Mouse (Mus musculus) testis, postnatal 10 days (tissue): ENCODE measurements at regions not wholly inside any gene's neighbourhood (a gene's known extent, or its start where the extent isn't known, plus 50 kb on each side); places are given as distances from the start of the nearest gene placed in this dataset.
"Not testable (repeated sequence)": the region's sequence is repeated elsewhere in the genome, so short reads cannot be mapped to it uniquely, and the experiment has no call there.

ENCODE experiments used
- DNase-seq: peaks from one replicate; pipeline ENCODE4 v3.0.0; 2021; ENCODE audit warnings: low spot score

DNA sequence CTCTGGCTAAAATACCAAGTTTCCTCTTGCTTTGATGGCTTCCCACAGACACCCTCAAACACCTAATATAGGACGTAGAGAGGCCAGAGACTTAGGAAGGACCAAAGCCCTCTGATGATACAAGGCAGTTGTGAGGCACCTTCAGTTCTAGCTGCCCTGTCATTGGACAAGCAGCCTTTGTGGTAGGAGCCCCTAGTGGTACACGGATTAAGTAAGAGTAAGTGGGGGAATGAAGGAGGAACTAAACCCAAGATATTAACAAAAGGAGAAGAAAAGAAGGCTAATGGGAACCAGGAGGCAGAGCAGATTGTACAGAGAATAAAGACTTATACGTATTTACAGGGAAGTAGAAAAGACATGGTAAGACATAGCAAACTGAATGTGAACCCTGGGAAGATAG, 352.3 kb upstream of the Tmco5 start:
- not testable (repeated sequence) for DNase-seq

DNA sequence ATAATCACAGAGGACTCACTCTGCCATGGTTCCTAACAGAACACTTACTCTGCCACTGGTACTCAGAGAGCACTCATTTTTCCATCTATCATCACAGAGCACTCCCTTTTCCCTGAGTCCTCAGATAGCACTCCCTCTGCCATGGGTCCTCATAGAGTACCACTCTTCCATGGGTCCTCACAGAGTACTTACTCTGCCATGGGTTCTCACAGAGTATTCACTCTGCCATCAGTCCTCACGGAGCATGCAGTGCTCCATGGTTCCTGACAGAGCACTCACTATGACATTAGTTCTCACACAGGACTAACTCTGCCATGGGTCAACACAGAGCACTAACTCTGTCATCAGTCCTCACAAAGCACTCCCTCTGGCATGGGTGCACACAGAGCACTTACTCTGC, 342.0 kb upstream of the Tmco5 start:
- DNase-seq: no peak

DNA sequence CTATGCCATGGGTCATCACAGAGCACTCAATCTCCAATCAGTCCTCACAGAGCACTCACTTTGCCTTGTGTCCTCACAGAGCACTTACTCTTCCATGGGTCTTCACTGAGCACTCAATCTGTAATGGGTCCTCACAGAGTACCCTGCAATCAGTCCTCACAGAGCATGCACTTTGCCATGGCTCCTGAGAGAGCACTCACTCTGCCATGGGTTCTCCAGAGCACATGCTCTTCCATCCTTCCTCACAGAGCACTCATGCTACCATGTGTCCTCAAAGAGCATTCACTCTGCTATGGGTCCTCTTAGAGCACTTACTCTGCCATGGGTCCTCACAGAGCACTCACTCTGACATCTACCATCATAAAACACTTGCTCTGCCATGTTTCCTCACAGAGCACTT, 319.1 kb upstream of the Tmco5 start:
- DNase-seq: no peak

DNA sequence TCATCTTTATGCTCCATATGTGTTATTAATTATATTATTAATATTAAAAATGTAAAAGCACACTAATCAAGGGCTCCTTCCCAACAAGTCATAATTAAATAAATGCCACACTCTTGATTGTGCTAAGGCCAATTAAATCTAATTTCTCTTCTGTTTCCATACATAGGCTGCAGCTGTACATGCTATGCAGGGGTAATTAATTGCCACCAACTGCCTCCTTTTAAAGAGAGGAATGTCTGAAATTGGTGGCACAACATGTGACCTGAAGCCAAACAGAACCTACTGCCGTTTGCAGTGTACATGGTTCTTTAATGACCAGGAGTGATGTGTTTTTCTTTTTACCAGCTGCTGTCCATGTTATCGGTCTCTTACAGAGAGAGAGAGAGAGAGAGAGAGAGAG, 294.5 kb upstream of the Tmco5 start:
- no peak for DNase-seq

DNA sequence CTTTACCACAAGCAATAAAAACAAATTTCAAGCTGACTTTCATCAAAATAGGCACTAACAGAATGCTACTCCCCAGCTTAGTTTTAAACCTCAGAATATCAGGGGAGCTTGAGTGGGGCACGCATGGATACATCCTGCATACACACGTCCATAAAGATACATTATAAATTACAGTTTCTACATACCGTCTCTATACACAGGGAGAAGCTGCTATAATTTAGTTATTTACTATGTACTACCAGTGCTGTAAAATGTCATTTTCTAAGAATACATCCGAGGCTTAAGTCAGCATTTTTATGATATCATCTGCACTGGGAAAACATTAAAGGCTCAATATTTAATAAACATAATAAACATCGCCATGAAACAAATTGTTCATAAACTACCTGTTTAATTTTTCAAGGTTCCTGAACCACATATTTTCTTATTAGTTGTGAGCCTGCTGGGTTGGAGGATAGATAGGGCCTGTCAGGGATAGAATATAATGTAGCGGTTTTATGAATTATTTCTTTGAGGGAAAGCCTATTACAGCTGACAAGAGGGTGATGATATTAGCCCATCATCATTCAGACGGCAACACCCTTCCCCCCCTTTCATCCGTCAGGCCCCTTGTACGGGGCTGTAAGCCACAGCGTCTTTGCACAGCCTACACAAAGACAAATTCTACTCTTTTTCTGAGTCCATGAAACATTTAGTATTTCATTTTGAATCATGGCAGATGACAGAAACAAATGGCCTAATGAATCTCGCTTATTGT, 292.1 kb upstream of the Tmco5 start:
- DNase-seq: no peak

DNA sequence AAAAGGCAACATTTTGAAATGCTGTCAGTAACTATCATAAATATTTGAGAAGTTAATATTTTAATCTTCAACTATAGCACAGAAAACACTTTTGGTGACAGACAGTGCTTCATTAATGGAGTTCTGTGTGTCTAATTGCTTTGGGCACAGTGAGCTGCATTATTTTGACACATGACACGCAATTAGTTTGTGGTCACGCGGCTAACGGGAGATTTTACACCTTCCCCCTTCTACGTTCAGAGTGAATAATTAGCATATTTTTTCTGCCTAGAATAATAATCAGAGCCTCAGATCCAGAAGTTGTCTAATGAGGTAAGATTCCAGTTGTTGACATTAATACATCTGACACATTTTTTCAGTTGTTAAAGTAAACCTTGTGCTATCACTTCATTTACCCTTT, 272.6 kb upstream of the Tmco5 start:
- DNase-seq: no peak

DNA sequence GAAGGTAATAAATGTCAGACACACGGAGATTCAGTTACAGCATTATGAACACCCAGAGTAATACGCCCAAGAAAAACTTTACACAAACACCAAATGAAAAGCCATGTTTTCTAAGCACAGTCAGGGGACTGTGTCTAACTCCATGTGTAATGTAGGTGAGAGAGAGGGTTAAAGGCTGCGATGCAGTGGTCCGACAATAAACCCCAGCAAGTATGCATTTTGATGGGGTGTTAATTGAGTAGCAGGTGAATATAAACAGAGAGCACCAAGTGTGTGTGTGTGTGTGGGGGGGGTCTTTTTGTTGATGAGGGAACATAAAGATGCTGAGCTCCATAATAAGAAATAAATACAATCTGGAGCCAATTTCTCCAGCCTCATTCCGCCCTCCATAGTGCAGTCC, 238.6 kb upstream of the Tmco5 start:
- DNase-seq: no peak

DNA sequence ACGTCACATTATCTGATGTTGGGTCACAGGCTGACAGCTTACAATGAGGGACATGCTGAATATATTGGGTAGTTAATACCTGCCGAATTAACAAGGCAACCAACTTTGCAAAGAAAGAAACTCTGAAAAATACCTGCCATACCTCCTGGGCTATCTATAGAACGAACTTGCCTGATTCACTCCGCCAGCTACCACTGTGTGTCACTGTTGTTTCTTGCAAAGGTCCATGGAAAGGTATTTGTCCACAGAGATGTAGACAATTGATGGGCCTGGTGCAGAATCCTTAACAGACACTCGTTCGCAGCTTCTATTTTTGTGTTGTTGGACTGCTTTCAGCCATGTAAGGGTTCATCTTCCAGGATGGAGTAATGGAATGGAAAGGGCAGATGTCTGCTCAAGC, 226.4 kb upstream of the Tmco5 start:
- no peak for DNase-seq

DNA sequence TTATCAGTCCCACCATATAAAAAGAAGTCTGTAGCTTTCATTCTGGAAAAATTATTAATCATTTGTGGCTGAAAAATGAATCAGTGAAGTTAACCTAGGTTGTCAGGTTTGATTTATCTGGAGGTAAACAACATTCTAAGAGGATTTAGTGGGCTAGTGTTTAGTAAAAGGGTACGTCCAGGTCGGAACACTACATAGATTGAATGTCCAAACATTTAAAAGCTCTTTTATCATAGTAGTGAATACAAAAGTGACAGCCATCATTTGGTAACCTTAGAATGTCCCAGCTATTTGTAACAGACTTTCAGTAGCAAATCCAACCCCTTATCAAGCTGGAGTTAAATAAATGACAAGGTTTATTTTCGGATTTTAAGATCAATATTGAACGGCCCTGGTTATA, 192.7 kb upstream of the Tmco5 start:
- DNase-seq: no peak

DNA sequence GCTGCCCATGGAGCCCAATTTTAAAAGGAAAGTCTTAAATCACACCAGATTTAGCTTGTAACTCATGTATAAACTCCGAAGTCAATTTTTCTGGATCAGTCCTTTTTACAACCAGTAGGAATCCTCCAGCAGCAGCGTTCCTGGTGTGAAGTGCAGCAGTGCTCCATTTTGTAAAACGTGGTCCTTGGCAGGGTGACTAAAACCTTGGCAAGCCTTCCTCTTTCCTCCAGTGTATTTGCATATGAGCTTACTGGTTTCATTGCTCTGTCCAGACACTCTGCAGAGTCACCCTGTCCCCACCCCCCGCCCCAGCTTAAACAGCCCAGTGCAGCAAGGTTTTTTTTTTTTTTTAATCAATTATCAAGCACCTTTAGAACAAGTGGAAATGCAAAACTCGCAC, 180.9 kb upstream of the Tmco5 start:
- no peak for DNase-seq

DNA sequence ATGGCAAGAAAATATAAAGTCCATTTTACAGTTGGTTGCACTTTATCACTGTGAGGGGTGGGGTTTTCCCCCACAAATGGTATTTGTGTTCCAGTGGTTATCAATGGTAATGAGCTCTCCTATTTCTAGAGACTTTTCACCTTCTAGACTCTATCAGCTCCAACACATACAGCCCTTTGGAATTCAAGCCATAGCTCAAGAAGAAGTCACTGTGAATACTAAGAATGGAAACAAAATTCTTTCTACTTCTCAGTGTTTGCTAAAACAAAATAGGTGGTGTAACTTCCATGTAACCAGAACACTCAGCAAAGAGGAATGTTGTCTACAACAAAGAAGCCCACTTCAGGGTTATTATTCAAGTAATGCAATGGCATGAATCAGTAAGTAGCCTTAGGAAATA, 173.8 kb upstream of the Tmco5 start:
- DNase-seq: no peak

DNA sequence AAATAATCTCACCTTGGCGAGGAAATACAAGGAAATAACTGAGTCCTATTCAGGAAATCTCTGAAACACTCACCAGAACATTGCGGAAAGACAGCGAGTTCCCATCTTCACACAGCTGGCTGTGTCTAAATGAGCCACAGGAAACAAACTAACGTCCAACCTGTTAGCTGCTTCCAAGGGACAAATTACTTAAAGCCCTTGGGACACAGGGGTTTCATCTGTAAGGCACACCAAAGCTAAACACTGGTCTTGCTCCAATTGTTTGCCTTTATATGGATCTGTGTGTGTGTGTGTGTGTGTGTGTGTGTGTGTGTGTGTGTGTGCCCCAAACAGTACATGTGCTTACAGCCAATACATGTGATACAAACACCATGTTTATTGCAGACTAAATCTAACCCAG, 168.9 kb upstream of the Tmco5 start:
- no peak for DNase-seq

DNA sequence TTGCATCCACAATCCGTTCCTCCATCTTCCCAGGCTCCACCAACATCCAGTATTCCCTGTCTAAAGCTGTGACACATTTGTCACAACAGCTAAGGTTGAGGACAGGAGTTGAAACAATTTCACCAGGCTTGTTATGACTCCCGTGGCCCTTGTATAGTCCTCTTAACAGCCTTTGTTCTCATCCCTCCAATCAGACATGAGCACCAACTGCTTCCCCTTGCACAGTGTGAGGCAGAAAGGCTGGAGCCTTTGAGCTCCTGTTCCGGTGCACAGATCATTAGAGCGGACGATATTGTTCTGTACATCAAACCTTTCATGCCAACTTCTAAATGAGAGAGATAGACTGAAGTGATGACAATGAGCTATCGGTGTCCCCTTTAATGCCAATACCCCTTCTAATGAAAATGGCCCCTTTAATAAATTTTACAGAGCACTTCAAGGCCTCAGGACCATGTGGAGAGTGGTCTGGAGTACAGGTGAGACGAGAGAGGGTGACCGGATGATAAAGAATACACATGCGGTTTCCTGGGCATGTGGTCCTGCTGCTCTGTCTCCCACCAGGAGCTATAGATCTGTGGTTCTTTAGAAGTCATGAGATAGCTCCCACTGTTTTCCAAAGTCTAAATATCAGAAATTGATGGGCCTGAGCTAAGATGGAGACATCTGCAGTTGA, 161.8 kb upstream of the Tmco5 start:
- DNase-seq: no peak

DNA sequence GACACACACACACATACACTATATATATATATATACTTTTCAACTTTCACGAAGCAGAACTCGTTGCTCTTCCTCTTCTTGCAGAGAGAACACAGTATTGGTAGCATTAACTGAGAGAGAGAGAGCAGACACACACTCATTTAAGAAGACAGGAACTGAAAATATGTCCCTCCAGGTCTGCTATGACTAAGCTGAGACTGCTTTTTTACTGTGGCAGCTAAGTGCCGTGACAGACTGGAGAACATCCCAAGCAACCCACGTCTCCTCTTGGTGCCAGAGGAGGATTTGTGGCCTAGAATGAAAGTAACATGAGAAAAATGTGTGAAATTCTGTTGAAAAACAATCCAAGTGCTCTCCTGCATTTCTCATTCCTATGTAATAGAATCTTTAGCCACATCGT, 159.9 kb upstream of the Tmco5 start:
- DNase-seq: no peak

DNA sequence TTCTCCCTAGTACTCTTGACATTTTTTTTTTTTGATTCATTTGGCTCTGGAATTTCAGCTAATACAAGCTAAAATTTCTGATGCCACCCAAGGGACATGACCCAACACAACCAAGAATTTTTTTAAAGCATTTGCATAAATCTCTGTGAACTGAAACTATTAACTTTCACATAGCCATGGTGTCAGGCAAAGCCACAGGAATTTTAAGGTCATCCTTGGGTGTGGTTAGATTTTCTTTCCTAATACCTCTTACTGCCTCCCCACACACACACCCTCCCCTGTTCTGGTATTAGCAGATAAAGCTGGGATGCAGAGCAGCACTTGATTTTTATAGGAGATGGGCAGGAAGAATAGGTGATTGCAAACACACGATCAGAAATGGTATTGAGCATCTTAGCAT, 150.9 kb upstream of the Tmco5 start:
- no peak for DNase-seq

DNA sequence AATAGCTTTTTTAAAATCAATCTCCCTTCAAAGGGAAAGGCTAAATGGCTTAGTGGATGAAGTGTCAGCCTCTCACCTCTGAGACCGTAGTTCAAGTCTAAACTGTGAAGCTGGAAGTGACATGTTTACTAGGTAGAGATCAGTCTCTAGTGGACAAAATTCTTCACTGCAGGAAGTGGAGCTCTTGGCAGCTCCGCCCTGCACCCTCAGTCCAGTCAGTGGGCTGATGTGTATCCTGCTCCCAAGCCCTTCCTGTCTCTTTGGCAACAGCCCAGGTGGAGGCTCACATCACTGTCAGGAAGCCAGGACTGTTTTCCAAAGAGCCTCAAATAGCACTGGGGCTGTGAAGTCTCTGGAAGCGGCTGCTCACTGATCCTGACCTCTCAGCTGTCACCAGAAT, 142.8 kb upstream of the Tmco5 start:
- DNase-seq: peak; percentile 42

DNA sequence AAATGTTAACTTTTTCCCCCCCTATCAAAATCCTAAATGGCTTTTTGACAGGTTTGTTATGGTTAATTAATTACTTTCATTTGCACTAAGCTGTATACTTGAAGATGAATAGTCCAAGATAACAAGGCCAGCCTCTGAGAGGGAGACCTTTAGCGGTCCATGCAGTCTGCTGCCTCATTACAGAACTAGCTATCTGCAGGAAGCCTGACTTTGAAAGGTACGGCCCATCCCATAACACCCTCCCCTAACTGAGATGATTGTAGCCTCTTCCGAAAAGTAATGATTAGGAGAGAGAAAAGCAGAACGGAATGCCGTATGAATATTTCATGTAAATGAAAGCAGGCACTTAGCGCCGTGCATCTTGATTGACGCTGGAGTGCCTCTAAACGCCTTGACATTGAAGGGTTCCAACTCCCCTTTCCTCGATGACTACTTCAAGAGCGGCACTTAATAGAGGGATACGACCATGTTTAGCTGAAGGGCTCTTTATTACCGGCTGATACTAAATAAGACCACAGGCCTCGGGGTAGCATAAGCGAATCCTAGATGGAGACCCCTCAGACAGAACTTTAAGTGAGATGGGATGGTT, 109.9 kb upstream of the Tmco5 start:
- DNase-seq: no peak

DNA sequence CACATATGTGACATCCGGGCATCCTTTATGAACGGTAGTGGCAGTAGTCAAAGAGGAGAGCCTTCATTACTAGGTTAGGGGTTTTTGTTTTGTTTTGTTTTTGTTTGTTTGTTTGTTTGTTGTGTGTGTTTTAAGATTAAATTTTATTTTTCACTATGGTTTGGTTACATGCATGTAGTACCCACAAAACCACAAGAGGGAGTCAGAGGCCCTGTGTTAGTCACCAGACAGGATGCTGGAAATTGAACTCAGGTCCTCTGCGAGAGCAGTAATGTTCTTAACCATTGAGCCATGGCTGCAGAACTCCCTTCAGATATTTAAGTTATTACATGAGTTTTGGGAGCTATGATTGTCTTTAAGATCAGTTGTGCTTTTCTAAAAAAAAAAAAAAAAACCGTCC, 109.3 kb upstream of the Tmco5 start:
- DNase-seq: no peak

DNA sequence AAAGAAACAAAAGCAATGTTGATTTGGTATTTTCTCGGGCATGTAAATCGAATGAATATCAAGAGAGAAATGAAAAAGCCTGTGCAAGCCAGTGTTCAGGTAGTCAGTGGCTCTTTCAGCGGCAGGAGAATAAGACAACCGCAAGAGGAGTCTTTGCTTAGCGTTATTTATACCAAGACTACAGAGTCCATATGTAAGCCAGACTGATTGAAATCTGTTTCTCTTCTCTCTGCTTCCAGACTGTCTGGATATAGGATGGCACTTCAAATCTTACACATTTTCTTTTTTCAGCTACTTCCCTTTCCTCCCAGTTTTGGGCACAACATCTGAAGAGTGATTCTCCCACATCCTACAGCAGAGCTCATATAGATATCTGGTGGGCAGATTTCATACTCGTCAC, 105.9 kb upstream of the Tmco5 start:
- DNase-seq: no peak

DNA sequence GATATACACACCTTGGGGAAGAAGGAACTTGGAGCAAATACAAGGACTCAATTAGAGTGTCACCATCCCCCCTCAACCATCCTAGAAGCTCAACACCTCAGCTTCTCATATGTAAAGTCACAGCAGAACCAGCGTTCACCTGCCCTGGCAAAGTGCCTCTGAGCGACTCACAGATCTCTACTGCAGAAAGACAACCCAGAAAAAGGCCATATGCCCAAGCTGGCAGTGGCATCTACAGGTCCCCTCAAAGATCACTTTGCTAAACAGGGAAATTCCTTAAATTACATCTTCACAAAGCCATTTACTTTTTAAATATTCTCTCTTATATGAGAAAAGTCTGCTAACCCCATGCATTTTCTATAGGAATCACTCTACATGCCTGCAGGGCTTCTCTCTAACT, 78.3 kb upstream of the Tmco5 start:
- DNase-seq: no peak

DNA sequence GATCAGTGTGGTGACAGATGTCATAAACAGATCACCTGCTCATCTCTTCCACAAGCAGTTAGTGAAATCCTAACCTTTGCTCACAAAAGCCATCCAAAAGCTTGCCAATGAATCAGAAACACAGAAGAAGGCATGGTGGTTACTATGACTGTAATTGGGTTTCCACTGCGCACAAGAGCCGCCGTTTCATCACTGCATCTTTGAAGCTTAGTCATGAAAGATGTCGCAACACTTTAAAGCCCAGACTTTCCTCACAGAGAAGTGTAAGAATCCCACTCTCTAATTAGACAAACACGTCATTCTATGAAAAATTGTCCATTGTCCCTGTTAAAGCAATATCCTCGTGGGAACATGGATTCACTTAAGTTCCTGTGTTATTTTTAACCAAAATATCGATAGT, 76.9 kb upstream of the Tmco5 start:
- no peak for DNase-seq

DNA sequence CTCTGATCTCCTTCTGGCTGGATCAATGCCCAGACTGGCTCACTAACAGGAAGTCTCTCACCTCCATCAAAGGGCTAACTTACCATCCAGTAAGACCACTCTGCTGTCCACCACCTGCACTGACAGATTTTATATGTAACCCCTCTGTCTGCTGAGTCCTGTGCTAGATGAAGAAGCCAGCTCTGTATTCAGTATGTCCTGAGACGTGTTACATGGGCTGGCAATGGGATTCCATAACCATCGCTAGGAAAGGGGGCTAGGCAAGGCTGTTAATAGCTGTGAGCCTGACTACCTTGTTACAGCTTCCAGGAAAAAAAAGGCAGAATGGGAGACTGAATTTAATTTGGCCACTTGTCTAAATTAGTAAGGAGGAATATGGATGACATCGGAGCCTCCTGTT, 71.3 kb upstream of the Tmco5 start:
- DNase-seq: no peak

DNA sequence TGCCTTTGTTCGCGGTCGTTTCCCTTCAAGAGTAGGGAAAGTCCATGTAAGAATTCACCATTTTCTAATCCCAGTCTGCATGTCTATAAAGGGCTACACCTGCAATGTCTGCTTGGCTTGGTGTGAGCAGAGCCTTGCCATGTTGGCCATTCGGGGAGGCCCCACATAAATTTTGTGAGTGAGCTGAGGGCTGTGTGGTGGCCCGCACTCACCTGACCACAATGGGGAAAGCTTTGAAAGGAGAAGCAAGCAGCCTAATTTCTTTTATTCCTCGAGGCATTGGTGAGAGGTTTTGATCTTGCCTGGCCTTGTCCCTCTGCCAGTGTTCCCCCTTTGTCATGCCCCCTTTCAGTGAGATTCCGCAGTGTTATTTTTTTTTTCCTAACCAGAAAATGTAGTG, 70.9 kb upstream of the Tmco5 start:
- DNase-seq: no peak

DNA sequence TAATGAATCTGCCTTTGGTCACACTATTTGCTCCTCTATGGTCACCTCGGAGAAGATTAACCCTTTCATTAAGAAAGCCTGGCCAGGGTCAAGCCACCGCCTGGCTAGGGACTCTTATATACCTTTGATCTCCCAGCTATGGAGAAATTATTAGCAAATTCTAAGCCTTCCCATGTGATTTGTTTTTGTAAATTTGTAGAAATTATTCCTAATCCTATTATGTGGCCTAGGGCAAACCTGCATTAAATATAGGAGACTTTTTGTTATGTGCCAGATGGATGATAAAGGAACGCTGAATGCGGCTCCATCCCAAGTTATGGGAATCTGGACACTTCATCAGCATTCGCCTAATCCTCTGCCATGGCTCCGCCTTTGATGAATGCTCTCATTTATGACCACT, 70.4 kb upstream of the Tmco5 start:
- DNase-seq: no peak
